Mouse (Mus musculus): ENCODE results near the gene Lamc3.

Lamc3 gene

DNA sequence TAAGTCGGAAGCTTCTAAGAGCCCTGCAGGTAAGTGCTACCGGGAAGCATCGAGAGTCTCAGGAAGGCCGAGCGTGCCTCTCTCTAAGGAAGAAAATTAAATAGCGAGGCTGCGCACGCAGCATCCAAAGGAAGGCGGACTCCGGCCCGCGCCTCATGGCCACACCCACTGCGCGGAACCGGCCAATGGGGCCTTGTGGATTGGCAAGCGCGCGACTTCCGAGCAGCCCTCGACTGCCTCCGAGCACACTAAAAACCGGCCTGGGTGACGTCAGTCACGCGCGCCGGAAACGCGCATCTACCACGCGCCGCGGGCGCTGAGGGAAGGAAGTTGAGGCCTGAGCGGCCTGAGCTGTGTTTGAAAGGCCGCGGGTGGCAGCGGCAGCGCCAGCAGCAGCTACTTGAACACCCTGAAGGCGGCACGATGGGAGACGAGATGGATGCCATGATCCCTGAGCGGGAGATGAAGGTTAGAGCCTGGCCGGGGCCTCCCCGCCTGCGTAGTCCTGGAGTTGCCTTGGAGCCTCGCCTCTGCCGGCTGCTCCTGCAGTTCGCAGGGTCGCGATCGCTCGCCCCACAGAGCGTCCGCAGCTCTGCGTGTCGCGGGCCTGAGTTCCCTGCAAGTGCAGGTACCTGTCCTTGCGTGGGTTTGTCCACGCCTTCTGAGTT, 87.2 kb downstream of the Lamc3 start, which contains the start of gene Nup214:
Gene Nup214 (plus strand): TSS at position 296 of the 668 bp plus-strand sequence.
- DNase-seq (ENCODE audit: low spot score in 2 of 2): peak; percentile 99

DNA sequence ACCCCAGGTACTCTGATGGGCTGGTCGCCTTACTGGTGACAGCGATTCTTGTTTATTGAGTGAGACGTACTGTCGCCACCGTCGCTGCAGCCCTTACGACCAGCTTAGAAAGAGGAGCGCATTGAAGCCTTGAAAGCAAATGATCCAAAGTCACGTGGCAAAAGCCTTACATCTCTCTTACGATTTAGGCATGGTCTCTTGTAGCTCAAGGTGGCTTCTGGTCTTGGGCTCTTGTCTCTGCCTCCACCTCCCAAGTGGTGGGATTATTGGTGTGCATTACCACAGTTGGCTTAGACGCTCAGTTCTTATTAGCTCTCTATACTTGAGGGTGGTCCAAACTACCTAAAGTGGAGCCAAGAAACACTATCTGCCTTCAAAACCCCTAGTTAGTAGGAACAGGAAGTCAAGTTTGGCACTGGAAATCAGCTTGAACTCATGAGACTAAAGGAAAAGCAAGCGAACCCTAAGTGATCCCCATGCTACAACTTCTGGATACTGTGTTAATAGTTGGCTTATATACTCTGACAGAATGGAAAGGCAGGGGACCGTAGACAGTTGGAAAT, 87.8 kb downstream of the Lamc3 start:
- no peak for DNase-seq (ENCODE audit: low spot score in 2 of 2)

DNA sequence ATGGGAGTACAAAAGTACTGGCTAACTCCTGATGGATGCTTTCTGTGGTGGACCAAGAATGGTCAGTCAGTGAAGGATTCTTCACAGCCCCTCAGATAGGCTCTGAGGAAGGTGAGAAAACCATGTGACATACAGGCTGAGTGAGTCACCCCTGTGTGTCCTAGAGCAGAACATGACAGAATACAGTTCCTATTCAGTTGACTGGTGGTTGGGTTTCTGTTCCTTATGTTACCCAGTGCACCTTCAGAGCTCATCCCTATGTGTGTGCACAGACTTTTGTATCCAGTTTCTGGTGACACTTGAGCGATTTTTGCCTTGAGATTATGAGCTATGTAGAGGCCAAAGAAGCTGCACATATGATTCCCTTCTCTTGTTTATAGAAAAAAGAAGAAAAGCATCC, 100.7 kb downstream of the Lamc3 start:
- DNase-seq (ENCODE audit: low spot score in 2 of 2): no peak

DNA sequence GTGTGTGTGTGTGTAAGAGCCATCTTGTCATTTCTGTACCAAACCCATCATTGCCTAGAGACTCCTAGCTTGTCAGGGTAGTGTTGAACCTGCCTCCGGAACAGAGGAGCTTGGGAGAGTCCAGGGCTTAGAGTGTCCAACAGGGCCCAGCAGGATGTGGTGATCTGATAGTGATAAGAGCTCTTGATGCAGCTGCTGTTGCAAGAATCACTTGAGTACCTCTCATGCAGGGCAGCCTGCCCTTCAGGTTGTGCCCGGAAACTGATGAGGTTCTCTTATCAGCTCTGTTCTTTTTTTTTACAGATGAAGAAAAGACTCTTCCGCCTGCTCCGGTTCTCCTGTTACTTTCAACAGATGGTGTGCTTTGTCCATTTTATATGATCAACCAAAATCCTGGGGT, 103.9 kb downstream of the Lamc3 start:
- DNase-seq (ENCODE audit: low spot score in 2 of 2): no peak

DNA sequence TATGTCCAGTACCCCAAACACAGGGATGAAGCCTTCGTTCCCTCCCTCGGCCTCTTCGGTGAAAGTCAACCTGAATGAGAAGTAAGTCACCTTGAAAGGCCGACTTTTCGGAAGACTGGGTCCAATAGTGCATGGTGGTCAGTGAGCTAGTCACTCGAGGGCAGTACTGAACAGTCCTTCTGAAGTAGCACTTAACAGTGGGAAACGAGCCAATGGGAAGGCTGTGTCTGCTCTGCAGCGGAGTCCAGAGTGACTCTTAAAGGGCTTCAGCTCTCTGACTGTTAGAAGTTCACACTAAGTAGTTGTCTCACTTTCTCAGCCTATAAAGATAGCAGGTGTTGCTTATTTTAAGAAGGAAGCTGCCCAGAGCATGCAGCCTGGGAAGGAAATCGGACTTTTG, 107.8 kb downstream of the Lamc3 start:
- no peak for DNase-seq (ENCODE audit: low spot score in 2 of 2)

DNA sequence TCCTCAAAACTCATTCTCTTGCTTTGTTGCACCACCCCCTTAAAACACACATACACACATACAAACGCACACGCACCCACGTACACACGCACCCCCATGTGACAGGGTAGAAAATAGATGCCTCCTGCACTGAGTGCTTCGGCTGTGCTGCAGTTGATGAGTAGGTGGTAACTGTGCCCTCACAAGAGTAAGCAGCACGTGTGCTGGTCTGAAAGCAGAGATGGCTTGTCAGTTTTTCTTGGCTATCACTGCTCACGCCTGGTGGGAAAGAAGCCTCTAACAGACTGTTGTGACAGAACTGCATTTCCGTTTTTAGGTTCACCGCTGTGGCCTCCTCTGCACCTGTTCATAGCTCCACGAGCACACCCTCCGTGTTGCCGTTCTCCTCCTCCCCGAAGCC, 109.0 kb downstream of the Lamc3 start:
- peak; percentile 77 to 87 for DNase-seq (ENCODE audit: low spot score in 2 of 2)

Measured in right cerebral cortex, postnatal 36 days (tissue).